In the genomic region with DNA sequence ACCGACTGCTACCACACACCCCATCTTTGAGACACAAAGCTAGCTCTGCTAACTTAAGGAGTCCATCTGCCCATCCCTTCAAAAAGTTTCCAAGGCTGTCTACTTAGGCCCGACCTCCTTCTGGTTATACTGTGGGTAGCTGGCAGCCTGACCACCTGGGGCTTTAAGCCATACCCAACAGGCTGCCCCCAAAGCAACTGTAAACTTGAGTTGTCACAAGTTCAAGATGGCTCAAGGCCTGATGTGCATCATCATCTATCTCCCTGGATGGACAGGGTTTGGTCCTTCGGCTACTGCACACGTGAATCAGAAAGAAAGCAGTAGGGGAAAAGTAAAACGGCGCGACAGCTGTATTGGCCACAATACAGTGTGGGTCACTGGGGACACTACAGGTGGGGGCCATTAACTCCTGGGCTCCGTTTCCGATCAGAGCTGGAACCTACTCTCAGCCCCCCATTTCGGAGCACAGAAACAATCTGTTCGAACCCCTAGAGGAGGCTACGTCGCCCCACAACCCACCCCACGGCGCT, we compare ENCODE assay signal across 8 mouse cellular contexts. TPM values are rescaled to one million over a fixed set of nuclear protein-coding genes. Genes with fewer than 3 reads are reported as not detected.
A peak's percentile ranks its signal among the peaks of the same experiment; 100 is the strongest.
DNase-seq lines count a peak whose midpoint lies in the region; ATAC-seq and TF ChIP-seq lines count a peak whose summit lies in the region.

No protein-coding gene starts in this region.

- H3K79me2 ChIP-seq in CH12.LX (replicated peaks; ENCODE audit: control insufficient read depth, extremely low read depth, insufficient read depth, poor library complexity, severe bottlenecking), result peaks cover 30% of the 10 kb centered on the region

- no peaks in the 10 kb centered on the region for H3K9me3 ChIP-seq in heart, embryonic 10.5 days
- H3K9me3 ChIP-seq in CH12.LX (replicated peaks; ENCODE audit: low read length), result no peaks in the 10 kb centered on the region
- H3K9me3 ChIP-seq in forebrain, embryonic 13.5 days (replicated peaks), result no peaks in the 10 kb centered on the region

- peaks cover 37% of the 10 kb centered on the region for H3K36me3 ChIP-seq in heart, embryonic 10.5 days
- H3K36me3 ChIP-seq in CH12.LX (replicated peaks in 1 of 2; ENCODE audit: control insufficient read depth in 1 of 2, insufficient read depth in 1 of 2, low read length in 1 of 2), result peaks cover 36 to 42% of the 10 kb centered on the region in 2 experiments
- peaks cover 37% of the 10 kb centered on the region for H3K36me3 ChIP-seq in forebrain, embryonic 13.5 days (ENCODE audit: poor library complexity, severe bottlenecking)

- peak overlapping the region; percentile 99 for H3K4me3 ChIP-seq in heart, embryonic 10.5 days
- peak overlapping the region; percentile 98 to 99 (median 99) for H3K4me3 ChIP-seq in CH12.LX (replicated peaks in 1 of 3; ENCODE audit: low read depth in 2 of 3, low read length in 2 of 3, poor library complexity in 1 of 3)
- H3K4me3 ChIP-seq in forebrain, embryonic 13.5 days, result peak overlapping the region; percentile 82

- peak overlapping the region; percentile 92 for H3K4me2 ChIP-seq in CH12.LX (ENCODE audit: insufficient read depth, low read depth, poor library complexity, severe bottlenecking)
- peak overlapping the region; percentile 94 for H3K4me2 ChIP-seq in forebrain, embryonic 13.5 days

- no peak for TF ChIP-seq RAD21 in CH12.LX (IDR thresholded peaks at IDR 0.05; ENCODE audit: low read depth, low read length)

- in situ Hi-C loops in CH12.LX (cut with MboI; ENCODE audit: low pct_ligation_motif_present, low pct_unique_long_range_greater_than_20kb, low sequenced_read_pairs), result loop anchor here (5.0 to 25.0 kb wide), 4 partner anchors 38 to 567 kb away; partner anchors contain the start of genes C1qtnf6, Csf2rb, Ncf4 and Sstr3

- no peak for TF ChIP-seq CTCF in CH12.LX (conservative IDR thresholded peaks at IDR 0.05 in 1 of 2, IDR thresholded peaks at IDR 0.05 in 1 of 2; ENCODE audit: low read depth in 2 of 2, low read length in 2 of 2)

- TF ChIP-seq POLR2A in CH12.LX (IDR thresholded peaks at IDR 0.05; ENCODE audit: low read depth, low read length), result no peak

- ATAC-seq in forebrain, embryonic 13.5 days, result no peak

- intact Hi-C loops in heart, postnatal 10 days (cut with DNase I), result loop anchor here (5.0 kb wide), 2 partner anchors 38 to 202 kb away; partner anchors contain the start of gene Ift27

- dilution Hi-C loops in CH12.LX (cut with MboI; ENCODE audit: extremely low pct_ligation_motif_present, extremely low pct_unique_long_range_greater_than_20kb, low sequenced_read_pairs), result no loop called here

- H3K27me3 ChIP-seq in heart, embryonic 10.5 days (ENCODE audit: insufficient read depth, poor library complexity, severe bottlenecking), result no peaks in the 10 kb centered on the region
- H3K27me3 ChIP-seq in CH12.LX (replicated peaks), result no peaks in the 10 kb centered on the region
- no peaks in the 10 kb centered on the region for H3K27me3 ChIP-seq in forebrain, embryonic 13.5 days

- 2% methylated on average over 15 of the region's 15 CpGs for WGBS in heart, embryonic 10.5 days
- WGBS in forebrain, embryonic 13.5 days, result 2% methylated on average over 15 of the region's 15 CpGs

- peak overlapping the region; percentile 95 for H3K9ac ChIP-seq in CH12.LX (ENCODE audit: insufficient read depth, low read depth)
- peak overlapping the region; percentile 94 for H3K9ac ChIP-seq in forebrain, embryonic 13.5 days

- peak overlapping the region; percentile 98 for H3K27ac ChIP-seq in heart, embryonic 10.5 days
- peak overlapping the region; percentile 75 for H3K27ac ChIP-seq in CH12.LX (ENCODE audit: insufficient read depth, low read depth)
- peak overlapping the region; percentile 99 for H3K27ac ChIP-seq in forebrain, embryonic 13.5 days

- TF ChIP-seq EP300 in CH12.LX (IDR thresholded peaks at IDR 0.05; ENCODE audit: low read length), result no peak

- H3K4me1 ChIP-seq in heart, embryonic 10.5 days, result peaks cover 17% of the 10 kb centered on the region
- H3K4me1 ChIP-seq in CH12.LX (ENCODE audit: control insufficient read depth in 1 of 2, insufficient read depth in 2 of 2), result peaks cover 6 to 30% of the 10 kb centered on the region in 2 experiments
- peaks cover 24% of the 10 kb centered on the region for H3K4me1 ChIP-seq in forebrain, embryonic 13.5 days

- DNase-seq in heart, embryonic 10.5 days (ENCODE audit: low spot score), result no peak
- no peak for DNase-seq in heart, postnatal 10 days
- DNase-seq in CH12.LX (ENCODE audit: extremely low read depth), result no peak
- peak; percentile 7 for DNase-seq in lung, postnatal 36 days
- no peak for DNase-seq in adrenal gland, adult 2 months
- DNase-seq in spleen, adult 18-20 months, result no peak
- no peak for DNase-seq in right cerebral cortex, postnatal 10 days (ENCODE audit: low spot score in 2 of 2)

TF ChIP-seq in CH12.LX, 34 proteins besides CTCF, POLR2A, EP300 and RAD21:
- no peak for TF ChIP-seq USF1 (IDR thresholded peaks at IDR 0.05; ENCODE audit: low read depth, low read length)
- no peak for TF ChIP-seq RCOR1 (conservative IDR thresholded peaks at IDR 0.05; ENCODE audit: low read depth, low read length)
- no peak for TF ChIP-seq E2F4 (IDR thresholded peaks at IDR 0.05; ENCODE audit: insufficient replicate concordance, low read depth, low read length)
- no peak for TF ChIP-seq CHD1 (IDR thresholded peaks at IDR 0.05; ENCODE audit: low read depth, low read length)
- no peak for TF ChIP-seq ZKSCAN1 (IDR thresholded peaks at IDR 0.05; ENCODE audit: borderline replicate concordance, low read depth, low read length)
- no peak for TF ChIP-seq GABPA (IDR thresholded peaks at IDR 0.05; ENCODE audit: insufficient replicate concordance, low read depth, low read length)
- no peak for TF ChIP-seq POLR2AphosphoS2 (IDR thresholded peaks at IDR 0.05; ENCODE audit: low read depth, low read length)
- TF ChIP-seq BHLHE40 (IDR thresholded peaks at IDR 0.05; ENCODE audit: low read depth, low read length), result no peak
- no peak for TF ChIP-seq JUND (conservative IDR thresholded peaks at IDR 0.05; ENCODE audit: low read depth, low read length)
- no peak for TF ChIP-seq NELFE (IDR thresholded peaks at IDR 0.05; ENCODE audit: low read depth, low read length)
- TF ChIP-seq USF2 (conservative IDR thresholded peaks at IDR 0.05; ENCODE audit: low read depth, low read length), result no peak
- no peak for TF ChIP-seq HCFC1 (IDR thresholded peaks at IDR 0.05; ENCODE audit: low read depth, low read length)
- no peak for TF ChIP-seq TBP (conservative IDR thresholded peaks at IDR 0.05; ENCODE audit: low read depth, low read length)
TF ChIP-seq in CH12.LX: peak in this region for 0.

RNA-seq across cellular contexts. Expression of gene Eif3d, which starts 0.6 kb away (rescaled TPM):
- polyA plus RNA-seq in heart, embryonic 10.5 days (2016; fragmentation: Nextera tagmentation; extraction: Ambion mirVana), result 204 and 225 TPM in 2 replicates
- 10 to 100 TPM; 91.8 to 94.0 TPM for total RNA-seq in heart, postnatal 10 days (2021)
- total RNA-seq in CH12.LX (2012; rRNA removed) (344 and 352 TPM in 2 replicates), CH12.LX (2014; rRNA removed) (269 and 302 TPM in 2 replicates)
- polyA plus RNA-seq in CH12.LX (2012; ENCODE audit: insufficient read length, low read depth), result 406 and 493 TPM in 2 replicates
- 200 and 207 TPM in 2 replicates for polyA plus RNA-seq in forebrain, embryonic 13.5 days (2015; fragmentation: Nextera tagmentation; extraction: Ambion mirVana)
- 100 to 1,000 TPM; 149 to 195 TPM for total RNA-seq in adrenal gland, adult 2 months (2021)
- polyA plus RNA-seq in adrenal gland, adult 2 months (2012; rRNA removed), result 190 and 196 TPM in 2 replicates

RNA-seq across cellular contexts. Expression of gene Foxred2, which starts 13.5 kb away (rescaled TPM):
- polyA plus RNA-seq in heart, embryonic 10.5 days (2016; fragmentation: Nextera tagmentation; extraction: Ambion mirVana), result 1.7 and 2.8 TPM in 2 replicates
- total RNA-seq in heart, postnatal 10 days (2021), result under 1 TPM; 0.20 to 0.38 TPM
- 0.17 and 0.59 TPM in 2 replicates for total RNA-seq in CH12.LX (2012; rRNA removed)
- 0.39 and 0.41 TPM in 2 replicates for total RNA-seq in CH12.LX (2014; rRNA removed)
- 0.18 and 0.43 TPM in 2 replicates for polyA plus RNA-seq in CH12.LX (2012; ENCODE audit: insufficient read length, low read depth)
- 6.9 and 8.5 TPM in 2 replicates for polyA plus RNA-seq in forebrain, embryonic 13.5 days (2015; fragmentation: Nextera tagmentation; extraction: Ambion mirVana)
- 1 to 10 TPM; 2.4 to 2.9 TPM for total RNA-seq in adrenal gland, adult 2 months (2021)
- polyA plus RNA-seq in adrenal gland, adult 2 months (2012; rRNA removed), result 3.5 and 4.5 TPM in 2 replicates

RNA-seq across cellular contexts. Expression of gene Txn2, which starts 41.2 kb away (rescaled TPM):
- polyA plus RNA-seq in heart, embryonic 10.5 days (2016; fragmentation: Nextera tagmentation; extraction: Ambion mirVana), result 311 and 315 TPM in 2 replicates
- total RNA-seq in heart, postnatal 10 days (2021), result 100 to 1,000 TPM; 200 to 221 TPM
- total RNA-seq in CH12.LX (2012; rRNA removed) (105 and 122 TPM in 2 replicates), CH12.LX (2014; rRNA removed) (16.8 and 22.4 TPM in 2 replicates)
- polyA plus RNA-seq in CH12.LX (2012; ENCODE audit: insufficient read length, low read depth), result 188 and 209 TPM in 2 replicates
- 234 and 249 TPM in 2 replicates for polyA plus RNA-seq in forebrain, embryonic 13.5 days (2015; fragmentation: Nextera tagmentation; extraction: Ambion mirVana)
- total RNA-seq in adrenal gland, adult 2 months (2021), result 100 to 1,000 TPM; 538 to 652 TPM
- 1,033 and 1,131 TPM in 2 replicates for polyA plus RNA-seq in adrenal gland, adult 2 months (2012; rRNA removed)
